Comparison of ENCODE assay signal across 30 mouse cellular contexts in genomic region chr10:18142231-18142630, GRCm38 (mm10).
A peak's percentile ranks its signal among the peaks of the same experiment; 100 is the strongest.
DNase-seq lines count a peak whose midpoint lies in the region; TF ChIP-seq lines count a peak whose summit lies in the region.
"Had no signal": no experiment of that assay in that cellular context is flagged by ENCODE, and none has a peak within 500 bp of the region (broad histone marks: within the 10 kb centered on the region; RNA-seq: fewer than 3 reads in every experiment).

No protein-coding gene starts in this region.

- no peak for TF ChIP-seq POLR2A in thymus, adult 2 months (IDR thresholded peaks at IDR 0.05; ENCODE audit: control insufficient read depth, extremely low read depth, insufficient read depth, low read length, poor library complexity)
- TF ChIP-seq POLR2A in lung, adult 2 months (IDR thresholded peaks at IDR 0.05; ENCODE audit: borderline replicate concordance, extremely low read depth, low read depth, low read length), result no peak

- WGBS in thymus, adult 2 months, result 79% methylated on average over 6 of the region's 6 CpGs
- WGBS in lung, adult 2 months, result 76% methylated on average over 6 of the region's 6 CpGs

- H3K4me3 ChIP-seq in thymus, adult 2 months (ENCODE audit: control insufficient read depth, insufficient read depth, low read length), result no peak overlapping the region
- H3K4me3 ChIP-seq in layer of hippocampus, adult 2 months, result no peak overlapping the region
- no peak overlapping the region for H3K4me3 ChIP-seq in lung, adult 2 months (replicated peaks; ENCODE audit: extremely low read depth, low read depth, low read length)
- H3K4me3 ChIP-seq: embryonic facial prominence, embryonic 10.5 days; embryonic facial prominence, embryonic 15.5 days; forebrain, embryonic 12.5 days; heart, embryonic 15.5 days; hindbrain, embryonic 13.5 days; kidney, embryonic 15.5 days; left cerebral cortex, adult 2 months; limb, embryonic 12.5 days; liver, embryonic 15.5 days; lung, embryonic 15.5 days; megakaryocyte, embryonic 14.5 days; midbrain, embryonic 13.5 days; neural tube, embryonic 15.5 days; stomach, embryonic 15.5 days had no signal

- H3K27ac ChIP-seq in thymus, adult 2 months (ENCODE audit: control insufficient read depth, insufficient read depth, low read length), result peak overlapping the region; percentile 67
- H3K27ac ChIP-seq in layer of hippocampus, adult 2 months, result no peak overlapping the region
- H3K27ac ChIP-seq: embryonic facial prominence, embryonic 10.5 days; embryonic facial prominence, embryonic 15.5 days; forebrain, embryonic 12.5 days; heart, embryonic 15.5 days; hindbrain, embryonic 13.5 days; kidney, embryonic 15.5 days; left cerebral cortex, adult 2 months; limb, embryonic 12.5 days; liver, embryonic 15.5 days; lung, embryonic 15.5 days; midbrain, embryonic 13.5 days; neural tube, embryonic 15.5 days; stomach, embryonic 15.5 days had no signal

- no peaks in the 10 kb centered on the region for H3K36me3 ChIP-seq in thymus, adult 2 months (ENCODE audit: control insufficient read depth, insufficient read depth, low read length)
- H3K36me3 ChIP-seq: embryonic facial prominence, embryonic 10.5 days; embryonic facial prominence, embryonic 15.5 days; forebrain, embryonic 12.5 days; heart, embryonic 15.5 days; hindbrain, embryonic 13.5 days; kidney, embryonic 15.5 days; limb, embryonic 12.5 days; liver, embryonic 15.5 days; lung, embryonic 15.5 days; midbrain, embryonic 13.5 days; neural tube, embryonic 15.5 days; stomach, embryonic 15.5 days had no signal

- peaks cover 9% of the 10 kb centered on the region; the same call in 1 of the 2 replicates for H3K4me1 ChIP-seq in thymus, adult 2 months (replicated peaks; ENCODE audit: control insufficient read depth, insufficient read depth, low read length)
- no peaks in the 10 kb centered on the region for H3K4me1 ChIP-seq in lung, adult 2 months (ENCODE audit: control insufficient read depth, insufficient read depth, low read length)
- H3K4me1 ChIP-seq: embryonic facial prominence, embryonic 10.5 days; embryonic facial prominence, embryonic 15.5 days; forebrain, embryonic 12.5 days; hindbrain, embryonic 13.5 days; limb, embryonic 12.5 days; liver, embryonic 15.5 days; lung, embryonic 15.5 days; megakaryocyte, embryonic 14.5 days; midbrain, embryonic 13.5 days; neural tube, embryonic 15.5 days; stomach, embryonic 15.5 days had no signal

- no peak for TF ChIP-seq CTCF in thymus, adult 2 months (IDR thresholded peaks at IDR 0.05; ENCODE audit: borderline replicate concordance, control insufficient read depth, extremely low read depth, insufficient read depth, low read length, poor library complexity)
- TF ChIP-seq CTCF in layer of hippocampus, adult 2 months (conservative IDR thresholded peaks at IDR 0.05), result no peak
- TF ChIP-seq CTCF in lung, adult 2 months (IDR thresholded peaks at IDR 0.05; ENCODE audit: insufficient read depth, low read length), result no peak

- no peaks in the 10 kb centered on the region for H3K27me3 ChIP-seq in thymus, adult 2 months (ENCODE audit: control insufficient read depth, insufficient read depth, low read length)
- H3K27me3 ChIP-seq: embryonic facial prominence, embryonic 15.5 days; forebrain, embryonic 12.5 days; heart, embryonic 15.5 days; hindbrain, embryonic 13.5 days; kidney, embryonic 15.5 days; limb, embryonic 12.5 days; liver, embryonic 15.5 days; lung, embryonic 15.5 days; megakaryocyte, embryonic 14.5 days; midbrain, embryonic 13.5 days; neural tube, embryonic 15.5 days; stomach, embryonic 15.5 days had no signal

- DNase-seq in thymus, adult 2 months, result no peak
- DNase-seq in thymus, adult 18-20 months, result no peak
- peak; percentile 44 for DNase-seq in T-cell, adult 2 months (ENCODE audit: low spot score)
- peak; percentile 73 for DNase-seq in naive thymus-derived CD4-positive, alpha-beta T cell, adult 2 months (ENCODE audit: low read depth)
- no peak for DNase-seq in adrenal gland, adult 2 months
- no peak for DNase-seq in layer of hippocampus, adult 2 months (ENCODE audit: low spot score in 2 of 2)
- DNase-seq in lung, adult 2 months, result no peak
- DNase-seq: adrenal gland, postnatal 10 days; B cell, adult 2 months; cerebellum, adult 8-10 months; cerebellum, postnatal 25 days; forebrain, postnatal 0 days; heart, postnatal 36 days; kidney, adult 18-20 months; kidney, postnatal 25 days; right cerebral cortex, adult 18-20 months had no signal

Comparison
In these comparisons a context has a peak if more than half of its experiments do, and no peak if none do; other contexts are left out.
1. DNase-seq: peak in T-cell, adult 2 months (single experiment) and naive thymus-derived CD4-positive, alpha-beta T cell, adult 2 months (single experiment); none in thymus, adult 2 months (single experiment), thymus, adult 18-20 months (0 of 2), adrenal gland, adult 2 months (single experiment), layer of hippocampus, adult 2 months (0 of 2) and lung, adult 2 months (single experiment).